Mouse (Mus musculus) kidney, postnatal 14 days (tissue): Measurements from ENCODE around the gene Sema4g.

Experiments
- DNase-seq: peaks from one replicate; pipeline ENCODE4 v3.0.0; 2022; ENCODE audit warnings: mixed read lengths

Sema4g gene

DNA sequence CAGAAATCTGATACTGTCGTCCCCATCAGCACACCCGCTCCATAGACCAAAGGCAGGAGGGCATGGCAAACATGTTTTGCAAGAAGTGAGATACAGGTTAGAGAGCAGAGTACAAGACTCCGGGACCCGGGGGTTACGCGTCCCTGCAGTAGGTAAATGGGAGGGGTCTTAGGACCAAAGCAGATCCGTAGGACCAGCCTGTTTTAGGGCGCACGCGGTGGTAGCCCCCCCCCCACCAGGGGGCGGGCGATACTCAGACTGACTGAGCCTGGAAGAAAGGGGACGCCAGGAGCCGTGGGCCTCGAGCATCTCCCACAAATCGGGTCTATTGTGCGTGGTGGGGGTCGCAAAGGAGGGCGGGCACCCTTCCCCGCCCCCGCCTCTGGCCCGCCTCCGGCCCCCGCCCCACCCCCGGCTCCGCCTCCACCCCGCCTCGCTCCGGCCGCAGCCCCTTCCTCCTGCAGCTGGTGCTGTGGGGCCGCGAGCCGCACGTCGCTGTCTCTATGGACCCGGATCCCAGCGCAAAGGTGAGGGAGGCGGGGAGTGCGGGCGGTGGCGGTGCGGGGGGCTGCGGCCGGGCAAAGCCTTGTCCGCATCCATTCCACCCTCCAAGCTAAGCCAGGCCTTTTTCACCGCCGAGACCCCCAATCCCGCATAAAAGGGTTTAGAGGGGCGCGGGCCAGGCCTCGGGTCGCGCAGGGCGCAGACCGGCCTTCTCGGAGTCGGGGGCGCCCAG, at the start of gene Sema4g:
TSS of gene Sema4g (plus strand) at position 271 of the 736 bp plus-strand sequence.
- peak; percentile 62 for DNase-seq

DNA sequence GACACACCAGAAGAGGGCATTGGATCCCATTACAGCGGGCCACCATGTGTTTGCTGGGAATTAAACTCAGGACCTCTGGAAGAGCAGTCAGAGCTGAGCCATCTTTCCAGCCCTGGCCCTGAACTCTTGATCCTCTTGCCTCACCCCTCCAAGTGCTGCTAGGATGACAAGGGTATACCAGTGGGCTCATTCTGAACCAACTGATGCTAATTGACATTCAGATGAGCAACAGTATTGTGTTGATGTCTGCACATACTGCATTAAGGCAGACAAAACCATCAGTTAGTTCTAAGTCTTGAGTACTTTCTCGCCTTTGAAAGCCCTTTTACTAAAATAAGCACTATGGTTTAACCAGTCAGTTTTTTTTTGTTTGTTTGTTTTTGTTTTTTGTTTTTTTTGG, 29.3 kb upstream of the Sema4g start:
- no peak for DNase-seq

DNA sequence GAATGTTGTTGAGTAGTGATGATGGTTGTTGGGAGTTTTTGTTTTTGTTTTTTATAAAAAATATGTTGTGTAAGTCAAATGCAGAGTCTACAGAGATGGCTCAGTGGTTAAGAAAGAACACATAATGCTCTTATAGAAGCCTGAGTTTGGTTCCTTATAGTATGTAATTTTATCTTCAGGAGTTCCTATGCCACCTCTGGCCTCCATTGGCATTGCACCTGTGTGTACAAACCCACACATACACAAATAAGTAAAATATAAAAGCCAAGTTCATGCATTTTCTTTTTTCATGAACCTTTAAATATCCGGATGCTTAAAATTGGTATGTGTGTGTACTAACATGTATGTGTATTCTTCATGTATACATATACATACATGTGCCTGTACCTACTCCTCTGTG, 22.9 kb upstream of the Sema4g start:
- no peak for DNase-seq

DNA sequence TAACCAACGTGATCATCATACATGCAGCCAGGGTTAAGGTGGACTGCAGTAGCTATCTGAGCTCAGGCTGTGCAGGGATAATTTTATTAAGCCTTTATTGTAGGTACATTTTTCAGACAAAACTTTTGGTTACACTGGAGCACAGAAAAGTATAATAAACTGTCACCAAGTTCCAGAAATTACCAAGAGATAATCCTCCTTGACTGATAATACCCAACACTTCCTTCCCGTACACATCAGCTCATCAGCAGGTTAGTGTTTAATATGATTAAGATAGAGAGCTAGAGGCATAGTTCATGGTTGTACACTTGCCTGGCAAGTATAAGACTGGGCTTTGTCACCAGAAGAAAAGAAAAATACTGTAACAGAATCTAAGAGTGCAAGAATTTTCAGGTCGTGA, 20.6 kb upstream of the Sema4g start:
- DNase-seq = no peak

DNA sequence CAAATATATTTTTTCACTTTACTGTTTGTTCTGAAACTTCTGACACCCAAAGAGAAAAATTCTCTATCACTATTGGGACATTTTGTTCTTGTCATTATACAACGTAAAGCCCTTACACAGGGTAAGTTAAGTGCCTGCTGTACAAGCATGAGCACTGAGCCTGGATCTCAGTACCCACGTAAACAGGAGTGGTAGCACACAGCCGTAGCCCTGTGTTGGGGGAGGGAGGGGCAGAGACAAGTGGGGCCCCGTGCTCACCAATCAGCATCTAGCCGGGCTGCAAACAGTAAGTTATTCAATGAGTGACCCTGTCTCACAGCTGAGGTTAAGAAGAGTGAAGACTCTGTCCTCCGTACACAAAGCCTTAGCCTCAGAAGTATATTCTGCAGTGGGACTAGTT, 12.3 kb upstream of the Sema4g start:
- no peak for DNase-seq

DNA sequence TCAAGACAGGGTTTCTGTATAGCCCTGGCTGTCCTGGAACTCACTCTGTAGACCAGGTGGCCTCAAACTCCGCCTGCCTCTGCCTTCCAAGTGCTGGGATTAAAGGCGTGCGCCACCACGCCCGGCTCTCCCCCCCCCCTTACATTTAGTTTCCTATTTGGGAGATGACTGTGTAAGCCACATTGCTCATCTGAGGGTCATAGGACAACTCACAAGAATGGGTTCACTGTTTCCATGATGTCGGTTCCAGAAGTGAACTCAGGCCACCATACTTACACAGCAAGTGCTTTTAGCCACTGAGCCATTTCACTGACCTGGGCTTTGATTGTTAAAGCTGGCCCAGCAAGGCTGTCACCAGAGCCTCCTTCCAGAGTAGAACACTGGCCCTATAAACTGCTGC, 11.8 kb upstream of the Sema4g start:
- DNase-seq = no peak

DNA sequence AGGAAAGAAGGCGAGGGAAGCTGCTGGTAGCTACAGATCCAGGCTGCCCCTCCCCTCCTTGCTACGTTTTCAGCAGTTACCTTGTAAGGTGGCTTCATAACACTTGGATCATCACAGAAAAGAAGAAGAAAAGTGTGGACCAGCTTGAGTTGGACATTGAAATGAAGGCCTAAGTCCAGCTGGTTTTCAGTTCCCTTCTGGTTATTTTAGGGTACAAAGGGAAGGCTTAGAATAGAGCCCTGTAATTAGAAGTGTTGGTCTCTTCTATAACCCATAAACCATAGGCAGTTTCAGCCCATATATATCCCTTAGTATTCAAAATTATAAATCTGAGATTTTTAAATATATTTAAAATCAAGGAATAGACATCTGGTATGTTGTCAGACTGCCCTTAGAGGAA, 8.1 kb upstream of the Sema4g start:
- no peak for DNase-seq

DNA sequence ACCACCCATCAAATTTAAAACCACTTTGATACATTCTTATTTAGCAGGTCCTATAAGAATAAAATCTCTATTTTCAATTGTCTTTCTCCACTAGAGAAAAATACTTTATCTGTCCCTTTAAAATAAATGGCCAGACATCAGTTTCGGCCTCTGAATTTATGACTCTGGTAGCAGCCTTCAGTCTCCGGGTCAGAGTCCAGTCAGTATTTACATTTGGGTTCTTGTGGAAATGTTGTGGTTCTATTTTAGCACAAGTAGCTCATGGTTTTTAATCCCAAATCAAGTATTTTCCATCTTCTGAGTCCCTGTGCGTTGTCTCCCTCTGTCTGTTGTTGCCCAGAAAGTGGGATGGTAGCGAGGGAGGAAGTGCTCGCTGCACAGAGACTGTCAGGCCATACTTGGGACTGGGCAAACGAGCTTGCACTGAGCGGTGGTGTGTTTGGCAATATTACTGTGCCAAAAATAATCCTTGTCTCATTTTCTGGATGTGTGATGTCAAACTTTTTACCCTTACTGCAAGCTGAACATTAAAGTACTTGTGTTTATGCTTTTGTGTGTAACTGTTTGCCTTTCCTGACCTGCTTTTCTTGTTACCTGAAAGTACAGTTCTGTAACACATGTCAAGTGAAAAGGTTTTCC, 6.3 kb upstream of the Sema4g start:
- DNase-seq = no peak

DNA sequence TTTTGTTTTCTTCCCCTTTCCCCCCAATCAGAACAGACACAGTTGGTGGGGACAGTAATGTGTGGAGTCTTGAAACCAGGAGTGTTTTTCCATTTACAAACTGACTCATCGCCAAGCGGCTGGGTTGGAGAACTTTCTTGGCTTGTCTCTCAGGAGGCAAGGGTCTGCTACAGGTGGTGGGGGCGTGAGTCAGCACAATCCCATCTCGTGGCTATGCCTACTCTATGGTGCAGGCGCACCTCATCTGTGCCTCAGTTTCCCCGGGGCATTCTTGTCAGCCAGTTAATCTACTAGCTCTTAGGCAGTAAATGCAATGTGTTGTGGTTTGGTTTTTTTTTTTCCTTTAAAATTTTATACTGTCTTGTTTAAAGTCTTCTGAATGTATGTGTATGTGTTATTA, 5.5 kb upstream of the Sema4g start:
- no peak for DNase-seq

DNA sequence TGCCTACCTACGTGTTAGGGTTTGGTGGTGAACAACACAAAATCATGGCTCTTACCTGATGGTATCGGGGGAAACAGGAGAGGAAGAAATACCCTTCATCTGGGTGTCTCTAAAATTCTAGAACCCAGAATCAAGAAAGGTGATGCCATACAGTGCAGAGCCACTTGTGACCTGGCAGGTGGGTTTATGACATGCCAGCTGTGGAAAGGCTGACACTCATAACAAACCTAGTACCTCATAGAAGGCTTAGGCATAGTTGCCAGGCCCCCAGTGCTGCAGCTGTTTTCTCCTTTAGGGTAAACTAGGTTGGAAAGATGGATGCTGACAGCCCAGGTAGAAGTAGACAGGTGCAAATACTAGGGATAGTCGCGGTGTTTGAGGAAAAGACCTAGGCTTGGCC, 4.5 kb upstream of the Sema4g start:
- DNase-seq = no peak

DNA sequence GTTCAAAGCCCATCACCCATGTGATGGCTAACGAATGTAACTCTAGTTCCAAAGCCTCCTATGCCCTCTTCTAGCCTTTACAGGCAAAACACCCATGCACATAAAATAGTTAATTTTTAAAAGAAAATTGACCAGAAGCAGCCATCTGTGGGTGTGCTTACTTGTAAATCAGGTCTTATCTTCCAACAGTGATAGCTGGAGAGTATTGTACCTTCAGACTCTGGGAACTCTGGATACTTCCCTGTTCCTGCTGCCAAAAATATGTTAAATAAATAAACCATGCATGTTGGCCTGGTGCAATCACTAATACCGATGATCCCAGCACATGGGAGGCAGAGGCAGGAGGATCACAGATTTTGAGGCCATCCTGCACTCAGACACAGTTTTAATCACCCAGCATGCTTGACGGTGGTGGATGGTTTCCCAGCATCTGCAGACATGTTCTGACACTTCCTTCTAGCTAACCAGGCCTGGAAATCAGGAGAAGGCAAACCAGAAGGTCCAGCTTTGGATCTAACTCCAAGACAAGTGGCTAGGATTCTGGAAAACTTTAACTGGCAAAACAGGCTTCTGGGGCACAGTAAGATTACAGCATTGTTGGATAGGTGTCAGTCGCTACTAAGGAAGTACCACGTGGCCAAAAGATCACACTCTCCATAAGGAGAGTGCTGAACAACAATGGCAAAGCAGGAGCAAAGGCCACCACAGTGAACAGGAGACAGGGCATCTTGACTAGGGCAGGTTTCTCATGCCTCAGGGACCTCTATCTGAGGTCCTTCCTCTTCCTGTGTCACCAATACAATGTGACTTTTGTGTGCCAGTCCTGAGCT, 3.5 kb upstream of the Sema4g start:
- no peak for DNase-seq

DNA sequence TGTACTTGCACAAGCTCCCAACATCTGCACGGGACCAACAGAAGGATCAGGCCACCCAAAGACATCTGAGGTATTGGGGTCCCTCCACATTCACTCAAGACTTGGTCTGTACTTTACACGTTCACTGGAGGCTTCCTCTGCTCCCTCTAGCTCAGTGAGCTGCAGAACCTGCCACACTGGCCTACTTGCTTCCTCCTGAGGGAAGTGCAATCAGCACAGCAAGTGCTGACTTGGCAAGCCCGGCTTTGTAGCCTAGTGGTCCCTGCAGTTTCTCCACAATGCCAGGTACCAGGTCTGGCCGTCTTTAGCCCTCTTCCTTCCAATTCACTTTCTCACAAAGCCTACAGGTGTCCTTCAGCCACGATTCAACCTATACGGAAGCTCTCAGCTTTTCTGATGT, 1.9 kb upstream of the Sema4g start:
- no peak for DNase-seq

DNA sequence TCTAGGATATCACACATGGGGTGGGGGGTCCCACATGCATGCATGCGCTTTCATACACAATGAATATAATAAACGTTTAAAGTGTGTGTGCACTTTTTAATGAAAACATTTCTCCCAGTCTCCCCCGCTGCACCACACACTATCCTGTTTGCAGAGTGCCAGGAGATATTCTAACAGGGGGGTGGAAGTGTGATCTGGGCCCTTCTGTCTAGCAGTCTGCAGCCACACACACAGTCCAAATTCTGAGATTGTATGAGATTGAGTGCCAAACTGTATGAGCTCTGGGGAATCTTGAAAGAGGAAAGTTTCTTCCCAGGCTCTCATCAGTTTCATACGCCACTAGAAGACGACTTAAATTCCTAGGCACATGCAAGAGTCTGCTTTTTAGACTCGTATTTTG, 1.1 kb upstream of the Sema4g start:
- no peak for DNase-seq

DNA sequence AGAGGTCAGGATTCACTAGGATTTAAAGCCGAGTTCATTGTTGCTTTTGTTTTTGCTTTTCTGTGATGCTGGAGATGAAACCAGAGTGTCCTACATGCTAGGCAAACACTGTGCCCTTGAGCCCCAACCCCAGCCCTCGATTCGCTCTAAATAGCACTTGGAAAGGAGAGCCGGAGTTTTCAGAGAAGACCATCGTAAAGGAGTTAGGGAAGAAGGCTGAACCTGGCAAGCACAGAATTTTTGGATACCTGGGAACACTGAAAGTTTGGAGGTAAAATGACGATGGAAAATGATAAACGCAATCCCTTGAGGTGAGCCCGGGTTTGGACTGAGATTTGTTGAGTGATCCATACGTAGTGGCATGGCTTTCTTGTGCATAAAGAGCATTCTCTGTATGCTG, 580 bp upstream of the Sema4g start:
- no peak for DNase-seq

DNA sequence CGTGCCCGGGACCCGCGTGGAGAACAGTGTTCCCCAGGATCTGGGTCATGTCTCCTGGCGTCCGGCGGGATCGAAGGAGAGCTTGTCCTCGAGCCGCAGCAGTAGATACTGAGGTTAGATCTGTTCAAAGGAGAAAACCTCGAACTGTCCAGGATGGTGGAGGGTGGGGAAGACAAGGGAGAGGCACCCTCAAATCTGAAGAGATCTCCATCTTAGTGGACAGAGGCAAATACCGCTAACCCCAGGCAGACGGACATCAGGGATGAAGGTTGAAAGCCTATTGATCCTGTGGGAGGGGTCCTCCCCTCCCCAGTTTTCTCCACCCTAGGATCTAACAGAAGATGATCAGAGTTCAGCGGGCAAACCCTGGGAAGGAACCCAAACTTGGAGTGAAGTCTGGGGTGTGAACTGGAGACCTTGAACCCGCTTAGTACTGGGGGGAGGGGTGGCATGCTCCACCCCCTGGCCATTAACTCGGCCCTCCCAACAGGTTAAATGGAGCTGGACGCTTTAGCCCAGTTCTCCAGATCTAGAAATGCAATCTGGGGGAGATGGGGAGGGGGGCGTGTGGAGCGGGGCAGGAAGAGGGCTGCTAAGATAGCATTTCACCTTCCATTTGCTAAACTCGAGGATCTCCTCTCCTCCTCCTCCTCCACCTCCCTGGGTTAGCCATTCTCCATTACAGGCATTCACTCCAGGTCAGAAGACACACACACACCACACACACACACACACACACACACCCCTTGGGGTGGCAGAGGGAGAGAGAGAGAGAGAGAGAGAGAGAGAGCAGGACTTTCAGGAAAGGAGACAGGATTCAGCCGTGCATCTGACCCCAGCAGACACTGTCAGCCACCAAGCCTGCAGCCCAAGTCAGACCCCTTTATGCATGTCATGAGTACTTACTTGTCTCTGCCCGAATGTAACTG, 930 bp downstream of the Sema4g start:
- peak; percentile 79 for DNase-seq

DNA sequence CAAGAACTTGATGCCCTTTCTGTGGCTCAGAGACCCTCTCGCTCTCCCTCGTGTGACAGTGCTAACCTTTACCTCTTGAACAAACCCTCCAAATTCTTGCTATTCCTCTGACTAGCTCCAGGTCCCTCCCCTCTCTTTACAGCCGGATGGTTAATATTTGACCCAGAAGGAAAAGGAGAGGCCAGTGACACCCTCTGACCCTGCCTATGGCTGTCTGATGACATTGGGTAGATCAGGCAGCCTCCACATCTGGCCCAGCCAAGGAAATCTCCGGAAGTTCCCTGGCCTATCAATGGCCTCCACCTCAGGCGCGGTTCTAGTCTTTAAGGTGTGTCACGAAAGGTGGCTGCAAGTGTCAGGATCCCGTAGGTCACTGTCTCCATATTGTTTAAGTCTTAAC, 2.1 kb downstream of the Sema4g start:
- DNase-seq = peak; percentile 52

DNA sequence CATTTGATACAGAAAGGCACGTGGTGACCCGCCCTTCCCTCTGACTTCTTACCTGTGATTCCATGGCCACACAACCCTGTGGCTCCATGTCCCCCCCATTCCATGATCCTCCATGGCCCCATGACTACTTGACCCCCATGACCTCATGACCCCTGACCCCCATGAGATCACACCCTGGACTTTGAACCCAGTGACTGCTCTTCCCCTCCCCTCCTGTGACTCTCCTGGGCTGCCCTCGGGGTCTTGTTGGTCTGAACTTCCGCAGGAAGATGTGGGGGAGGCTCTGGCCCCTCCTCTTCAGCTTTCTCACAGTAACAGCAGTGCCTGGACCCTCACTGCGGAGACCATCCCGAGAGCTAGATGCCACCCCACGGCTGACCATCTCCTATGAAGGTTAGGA, 3.3 kb downstream of the Sema4g start:
- DNase-seq = no peak

DNA sequence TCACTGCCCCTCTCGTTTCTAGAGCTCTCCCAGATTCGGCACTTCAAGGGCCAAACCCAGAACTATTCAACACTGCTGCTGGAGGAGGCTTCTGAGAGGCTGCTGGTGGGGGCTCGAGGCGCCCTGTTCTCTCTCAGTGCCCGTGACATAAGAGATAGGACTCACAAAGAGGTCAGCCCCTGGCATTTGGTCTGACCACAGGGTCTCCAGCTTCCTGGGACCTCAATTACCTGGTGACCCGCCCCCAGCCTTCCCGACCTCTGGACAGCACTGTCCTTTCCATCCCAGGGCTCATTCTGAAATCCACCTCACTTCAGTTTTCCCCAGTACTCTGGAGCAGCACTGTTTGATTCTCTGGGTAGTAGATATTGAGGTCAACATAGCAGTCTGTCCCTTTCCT, 3.8 kb downstream of the Sema4g start:
- DNase-seq = no peak

DNA sequence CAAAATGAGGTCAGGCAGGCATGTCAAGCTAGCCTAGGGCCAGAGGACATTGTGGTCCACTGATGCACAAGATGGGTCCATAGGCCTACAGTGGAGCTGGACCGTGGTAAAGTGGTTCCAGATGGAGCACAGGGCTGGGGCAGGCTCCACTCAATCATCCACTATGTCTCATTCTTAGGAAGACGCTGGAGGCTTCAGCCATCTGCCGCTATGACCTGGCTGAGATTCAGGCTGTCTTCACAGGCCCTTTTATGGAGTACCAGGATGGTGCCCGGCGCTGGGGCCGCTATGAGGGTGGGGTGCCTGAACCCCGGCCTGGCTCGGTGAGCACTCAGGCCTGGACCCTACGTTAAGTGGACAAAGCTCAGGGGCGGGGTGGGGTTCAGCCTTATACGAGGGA, 8.9 kb downstream of the Sema4g start:
- no peak for DNase-seq

DNA sequence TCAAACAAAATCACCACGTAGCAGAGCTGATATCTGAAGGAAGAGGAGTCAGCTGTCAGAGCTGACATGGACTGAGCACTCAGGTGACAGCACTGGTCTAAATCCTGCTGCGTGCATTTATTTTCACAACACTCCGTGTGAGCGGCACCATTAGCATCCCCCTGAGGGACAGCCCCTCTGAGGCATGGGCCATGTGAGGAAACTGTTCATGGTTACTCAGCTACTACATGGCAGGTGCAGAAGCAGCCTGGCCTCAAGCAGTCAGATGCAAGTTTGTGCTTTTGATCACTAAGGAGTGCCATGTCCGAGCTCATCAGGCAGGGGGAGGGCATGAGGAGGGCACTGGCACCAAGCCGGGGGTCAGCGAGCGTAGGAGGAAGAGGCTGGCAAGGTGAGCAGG, 10.7 kb downstream of the Sema4g start:
- DNase-seq = no peak

DNA sequence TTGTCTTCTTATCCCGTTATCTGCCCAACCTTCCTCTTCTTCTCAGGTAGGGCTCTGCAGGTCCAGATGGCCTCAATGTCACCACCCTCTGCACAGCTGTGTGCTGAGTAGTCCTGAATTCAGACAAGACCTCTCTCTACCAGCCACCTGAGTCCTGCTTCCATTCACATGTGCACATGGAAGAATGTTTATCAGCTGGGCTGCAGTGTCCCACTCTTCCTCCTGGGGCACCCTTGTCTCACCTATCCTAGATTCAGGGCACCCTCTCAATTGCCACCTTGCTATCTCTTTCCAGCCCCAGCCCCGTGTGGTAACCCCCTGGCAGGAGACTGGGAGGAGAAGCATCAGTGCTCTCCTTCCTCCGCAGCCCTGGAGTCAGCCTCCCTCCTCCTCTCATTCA, 13.4 kb downstream of the Sema4g start:
- DNase-seq = no peak

DNA sequence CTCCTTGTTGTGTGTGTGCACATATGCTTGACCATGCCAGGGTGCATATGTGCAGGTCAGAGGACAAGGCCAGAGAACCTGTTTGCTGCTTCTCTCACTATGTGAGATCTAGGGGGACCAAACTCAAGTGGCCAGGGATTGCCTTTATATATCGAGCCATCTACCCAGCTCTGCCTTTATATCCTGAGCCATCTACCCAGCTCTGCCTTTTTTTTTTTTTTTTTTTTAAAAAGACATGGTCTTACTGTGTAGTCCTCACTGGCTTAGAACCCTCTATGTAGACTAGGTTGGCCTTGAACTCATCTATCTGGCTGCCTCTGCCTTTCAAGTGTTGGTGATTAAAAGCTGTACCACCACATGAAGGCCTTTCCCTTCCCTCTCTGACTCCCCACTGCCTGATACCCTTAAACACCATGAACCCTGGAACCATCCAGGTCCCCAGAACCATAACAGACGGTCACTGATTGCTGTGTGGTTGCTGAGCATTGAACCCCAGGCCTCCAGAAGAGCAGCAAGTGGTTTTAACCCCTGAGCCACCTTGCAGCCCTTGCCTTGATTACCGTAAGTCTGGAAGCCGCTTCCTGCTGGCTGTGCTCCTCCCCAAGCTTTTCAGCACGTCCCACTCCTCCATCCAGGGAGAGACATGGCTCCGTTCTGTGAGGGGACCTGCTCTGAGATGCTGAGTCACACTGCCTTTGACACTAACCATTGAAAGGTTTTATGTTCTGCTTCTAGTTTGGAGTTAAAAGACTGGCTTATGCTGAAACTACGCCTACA, 15.0 kb downstream of the Sema4g start:
- no peak for DNase-seq
